In the genomic region with DNA sequence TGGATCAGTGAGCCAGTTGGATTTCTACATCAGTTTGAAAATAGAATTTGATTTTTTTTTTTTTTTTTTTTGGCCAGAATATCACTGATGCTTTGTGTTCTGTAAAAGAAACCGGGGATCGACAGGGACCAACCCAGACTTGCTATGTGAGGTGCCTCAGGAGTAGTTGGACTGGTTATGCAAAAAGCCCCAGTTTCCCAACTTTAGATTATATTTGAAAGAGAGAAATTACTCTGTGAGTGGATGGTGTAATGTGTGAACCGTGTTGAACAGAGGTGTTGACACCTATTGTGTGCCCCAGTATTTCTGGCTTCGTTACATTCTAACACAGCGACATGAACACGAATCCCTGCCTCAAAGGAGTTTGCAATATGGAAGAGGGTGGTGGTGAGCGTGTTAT, we compare ENCODE assay signal across 11 mouse cellular contexts. TPM values are rescaled to one million over a fixed set of nuclear protein-coding genes. Genes with fewer than 3 reads are reported as not detected.
"Had no signal": no experiment of that assay in that cellular context is flagged by ENCODE, and none has a peak within 500 bp of the region (broad histone marks: within the 10 kb centered on the region; RNA-seq: fewer than 3 reads in every experiment).

No protein-coding gene starts in this region.

- H3K9ac ChIP-seq: liver, embryonic 13.5 days; liver, postnatal 0 days; lung, embryonic 15.5 days; midbrain, embryonic 15.5 days; neural tube, embryonic 12.5 days had no signal

- H3K9me3 ChIP-seq: liver, embryonic 13.5 days; lung, embryonic 15.5 days; midbrain, embryonic 15.5 days; neural tube, embryonic 12.5 days had no signal

- H3K36me3 ChIP-seq: liver, embryonic 13.5 days; midbrain, embryonic 15.5 days had no signal

- H3K4me3 ChIP-seq: liver, embryonic 13.5 days; lung, embryonic 15.5 days; midbrain, embryonic 15.5 days; neural tube, embryonic 12.5 days had no signal

- H3K4me2 ChIP-seq: liver, embryonic 13.5 days; lung, embryonic 15.5 days; midbrain, embryonic 15.5 days; neural tube, embryonic 12.5 days had no signal

- H3K27me3 ChIP-seq: liver, embryonic 13.5 days; lung, embryonic 15.5 days; midbrain, embryonic 15.5 days; neural tube, embryonic 12.5 days had no signal

- H3K27ac ChIP-seq: kidney, postnatal 0 days; liver, embryonic 13.5 days; lung, embryonic 15.5 days; midbrain, embryonic 15.5 days; neural tube, embryonic 12.5 days had no signal

- ATAC-seq: liver, postnatal 0 days; midbrain, embryonic 15.5 days had no signal

- DNase-seq: kidney, adult 11 months; kidney, adult 9 months; kidney, postnatal 36 days; liver; liver, embryonic 13.5 days; liver, postnatal 0 days had no signal

- H3K4me1 ChIP-seq: liver, embryonic 13.5 days; neural tube, embryonic 12.5 days had no signal

RNA-seq across cellular contexts. Expression of a gene that starts 25.9 kb away (rescaled TPM):
- total RNA-seq: neutrophil, adult 5-6 weeks had no signal
